Mouse (Mus musculus) c-Kit-positive CD71-negative TER-119-negative erythroid progenitor cells, embryonic 14.5 days (primary cell): Measurements from ENCODE around the gene Hectd2.

Source experiments
- DNase-seq: peaks from one replicate; pipeline ENCODE4 v3.0.0-alpha.2; 2013; ENCODE audit warnings: low read depth

The Hectd2 gene

GRCm38 (mm10) chr19:36554046-36554784 is at the start of gene Hectd2:
TSS of gene Hectd2 (plus strand) at chr19:36554639.
- DNase-seq: no peak

- DNase-seq: no peak
Observed at GRCm38 (mm10) chr19:36504716-36505115, 49.7 kb upstream of the Hectd2 start.

DNA sequence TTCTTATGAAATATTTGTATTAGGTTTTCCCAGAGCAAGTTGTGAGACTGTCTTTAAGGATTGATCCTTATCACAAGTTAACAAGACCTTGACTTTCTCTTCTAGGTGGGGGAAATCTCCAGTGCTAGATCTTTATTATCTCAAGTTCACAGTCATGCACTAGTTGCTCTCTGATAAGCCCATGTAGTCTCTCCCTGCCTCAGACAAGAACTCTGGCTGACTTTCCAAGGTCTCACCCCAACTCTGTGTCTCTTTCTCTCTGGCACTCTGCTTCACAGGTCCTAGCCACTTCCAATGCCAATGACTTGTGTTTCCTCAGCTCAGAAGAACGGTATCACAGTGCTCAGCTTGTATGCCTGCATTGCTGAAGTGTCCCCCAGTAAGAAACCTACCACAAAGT is 43.1 kb upstream of the Hectd2 start:
- no peak for DNase-seq

GRCm38 (mm10) chr19:36518461-36518860 is 36.0 kb upstream of the Hectd2 start:
- no peak for DNase-seq

GRCm38 (mm10) chr19:36521568-36521967 is 32.9 kb upstream of the Hectd2 start:
- DNase-seq: no peak

- no peak for DNase-seq
Observed at GRCm38 (mm10) chr19:36522558-36523195, 31.8 kb upstream of the Hectd2 start.

DNA sequence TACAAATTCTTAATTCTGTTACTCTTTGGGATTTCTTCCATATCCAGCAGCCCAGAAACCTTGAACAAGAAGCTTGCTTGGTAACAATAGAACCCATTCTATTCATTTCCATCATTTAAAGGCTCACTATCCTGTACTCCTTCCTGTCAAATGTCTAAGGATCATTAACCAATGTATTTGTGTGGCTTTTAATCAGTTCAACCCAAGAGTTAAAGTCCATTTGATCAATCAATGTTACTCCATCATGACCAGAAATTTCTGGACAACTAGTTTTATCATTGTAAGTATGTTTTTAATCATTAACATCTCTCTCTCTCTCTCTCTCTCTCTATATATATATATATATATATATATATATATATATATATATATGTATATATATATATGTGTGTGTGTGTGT is 29.4 kb upstream of the Hectd2 start:
- no peak for DNase-seq

DNA sequence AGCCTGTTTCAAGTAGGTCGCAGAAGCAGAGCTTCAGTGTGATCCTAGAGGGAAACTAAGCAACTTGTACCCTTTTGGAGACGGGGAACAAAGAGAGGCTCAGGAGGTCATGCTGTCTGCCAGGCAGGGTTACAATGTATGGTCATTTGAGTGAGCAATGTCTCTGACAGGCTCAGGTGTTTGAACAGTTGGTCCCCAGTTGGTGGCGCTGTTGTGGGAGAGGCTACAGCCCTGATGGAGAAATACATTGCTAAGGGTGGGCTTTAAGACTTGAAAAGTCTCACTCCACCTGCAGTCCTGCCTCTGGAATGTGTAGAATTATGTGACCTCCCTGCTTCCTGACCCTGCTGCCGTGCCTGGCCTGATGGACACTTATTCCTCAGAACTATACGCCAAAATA is 21.4 kb upstream of the Hectd2 start:
- DNase-seq: no peak

- DNase-seq: no peak
Observed at GRCm38 (mm10) chr19:36534011-36534765, 20.3 kb upstream of the Hectd2 start.

- no peak for DNase-seq
Observed at GRCm38 (mm10) chr19:36534766-36535140, 19.7 kb upstream of the Hectd2 start.

DNA sequence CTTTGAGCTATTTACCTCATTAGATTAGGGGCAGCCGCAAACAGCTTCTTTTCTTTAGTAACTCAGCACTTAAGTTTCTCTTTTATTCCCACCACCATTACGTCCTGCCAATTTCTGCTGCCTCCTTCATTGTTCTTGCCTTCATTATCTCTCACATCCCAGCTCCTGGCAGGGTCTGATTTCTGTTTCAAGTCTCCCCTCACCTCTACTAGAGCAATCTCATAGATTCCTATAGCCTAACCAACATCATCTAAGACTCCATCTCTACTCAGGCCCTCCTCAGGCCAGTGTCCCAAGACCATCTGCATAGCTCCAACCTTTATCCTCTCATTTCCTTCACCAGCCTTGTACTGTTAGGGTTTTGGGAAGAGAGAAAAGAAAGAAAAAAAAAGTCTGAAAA is 19.3 kb upstream of the Hectd2 start:
- no peak for DNase-seq

DNA sequence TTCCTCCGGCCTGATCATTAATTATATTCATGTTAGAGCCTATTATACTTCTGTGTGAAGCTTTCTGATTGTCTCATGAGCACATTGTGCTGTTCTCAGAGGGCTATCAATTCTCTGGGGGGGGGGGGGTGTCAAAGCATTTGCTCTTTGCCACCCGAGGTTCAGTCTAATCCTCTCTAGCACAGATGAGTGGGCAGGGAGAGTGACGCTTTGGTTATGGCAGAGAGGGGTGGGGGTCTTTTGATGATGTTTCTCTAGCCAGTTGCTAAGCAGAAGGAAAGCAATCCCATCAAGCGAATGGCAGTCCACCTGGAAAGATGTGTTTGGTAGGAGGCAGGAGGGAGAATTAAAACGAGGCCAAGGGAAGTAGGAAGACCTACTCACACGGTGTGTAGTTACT is 18.6 kb upstream of the Hectd2 start:
- no peak for DNase-seq

- DNase-seq: no peak
Observed at GRCm38 (mm10) chr19:36536929-36537328, 17.5 kb upstream of the Hectd2 start.

- no peak for DNase-seq
Observed at GRCm38 (mm10) chr19:36538528-36538927, 15.9 kb upstream of the Hectd2 start.

GRCm38 (mm10) chr19:36539311-36539710 is 15.1 kb upstream of the Hectd2 start:
- DNase-seq: no peak

GRCm38 (mm10) chr19:36540012-36540606 is 14.3 kb upstream of the Hectd2 start:
- no peak for DNase-seq

DNA sequence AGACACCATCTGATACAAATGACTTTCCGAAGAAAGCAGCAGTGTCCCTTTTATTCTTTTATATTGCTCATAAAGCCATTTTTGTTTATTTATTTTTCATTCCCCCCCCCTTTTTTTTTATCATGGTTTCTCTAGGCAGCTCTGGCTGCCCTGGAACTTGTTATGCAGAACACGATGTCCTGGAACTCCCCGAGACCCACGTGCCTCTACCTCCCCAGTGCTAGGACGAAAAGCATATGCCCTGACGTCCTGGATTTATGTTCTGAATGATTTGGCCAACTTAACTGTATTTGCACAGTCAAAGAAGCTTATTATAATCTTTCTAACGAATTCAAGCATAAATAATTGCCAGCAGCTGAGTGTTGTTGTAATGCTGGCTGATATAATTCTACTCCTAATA is 13.7 kb upstream of the Hectd2 start:
- DNase-seq: no peak

GRCm38 (mm10) chr19:36553561-36554045 is 836 bp upstream of the Hectd2 start:
- DNase-seq: no peak

DNA sequence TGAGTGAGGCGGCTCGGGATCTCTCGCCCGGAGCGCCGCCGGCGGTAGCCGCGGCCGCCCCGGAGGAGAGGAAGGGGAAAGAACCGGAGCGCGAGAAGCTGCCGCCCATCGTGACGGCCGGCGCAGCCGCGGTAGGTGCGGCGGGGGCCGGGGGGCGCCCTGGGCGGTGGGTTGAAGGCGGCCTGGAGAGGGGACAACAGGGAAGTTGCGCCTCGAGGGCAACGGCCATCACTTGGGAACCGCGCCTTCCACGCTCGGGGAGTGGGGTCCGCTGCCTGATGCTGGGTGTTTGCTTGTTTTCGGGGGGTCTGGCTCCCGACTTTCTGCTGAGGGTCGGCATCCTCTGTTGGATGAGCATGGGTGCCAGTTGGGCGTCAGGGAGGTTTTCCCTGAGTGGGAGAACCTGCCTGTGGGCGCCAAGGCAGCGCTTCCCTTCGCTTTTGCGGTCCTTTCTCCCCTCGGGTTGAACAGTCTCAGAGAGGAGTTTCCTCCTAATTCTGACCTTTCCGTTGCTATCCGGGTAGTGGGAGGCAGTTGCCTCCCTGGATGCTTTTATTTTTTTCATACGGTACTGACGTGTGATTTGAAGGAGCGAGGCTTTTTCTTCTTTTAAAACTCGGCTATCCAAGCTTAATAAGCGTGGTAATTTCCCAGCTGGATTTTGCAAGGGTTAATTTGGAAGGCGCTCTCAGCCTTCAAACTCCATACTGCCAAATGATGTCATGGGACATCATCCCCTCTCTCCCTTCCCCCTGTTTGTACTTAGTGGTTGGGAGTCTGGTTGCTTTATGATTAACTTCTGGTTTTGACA is 551 bp downstream of the Hectd2 start:
- no peak for DNase-seq

GRCm38 (mm10) chr19:36559331-36559730 is 4.9 kb downstream of the Hectd2 start:
- no peak for DNase-seq

DNA sequence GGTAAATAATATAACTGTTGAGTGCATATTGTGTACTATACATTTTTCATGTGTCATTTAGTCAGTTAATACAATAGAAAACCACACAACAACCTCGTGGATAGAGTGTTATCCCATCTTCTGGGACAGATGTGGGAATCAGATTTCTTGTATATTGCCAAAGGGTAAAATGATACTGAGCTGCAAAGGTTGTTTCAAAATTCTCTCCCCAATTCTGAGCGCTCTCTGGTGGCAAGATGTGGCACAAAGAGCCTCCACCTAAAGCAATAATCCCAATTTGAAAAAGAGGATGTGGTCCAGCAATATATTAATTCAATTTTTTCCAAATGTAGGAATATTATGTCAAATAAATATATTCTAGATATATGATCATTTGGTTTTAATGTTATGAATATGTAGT is 5.7 kb downstream of the Hectd2 start:
- DNase-seq: no peak

DNA sequence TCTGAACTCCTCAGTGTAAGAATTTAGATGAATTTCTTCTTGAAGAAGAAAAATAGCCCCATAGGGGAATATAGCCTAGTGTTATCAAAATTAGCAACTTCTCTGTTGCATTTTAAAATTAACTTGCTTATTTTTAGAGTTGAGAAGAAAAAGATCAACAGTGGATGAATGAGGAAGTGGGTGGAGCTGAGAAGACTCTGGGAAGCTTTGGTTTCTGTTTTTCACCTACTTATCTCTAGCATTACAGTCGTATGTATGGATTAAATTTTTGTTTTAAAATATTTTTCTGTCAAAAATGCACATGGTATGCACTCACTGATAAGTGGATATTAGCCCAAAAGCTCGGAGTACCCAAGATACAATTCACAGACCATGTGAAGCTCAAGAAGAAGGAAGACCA is 6.7 kb downstream of the Hectd2 start:
- no peak for DNase-seq
